Mouse (Mus musculus) mouse embryonic stem cell (cell line): ENCODE results near the gene Tmem108.

Experiments used
- in situ Hi-C, 2 experiments: fragments of 300-500 bp; cut with MboI; formaldehyde crosslinking; loops; 1 replicate in 1 of 2; 3 replicates in 1 of 2; pipeline ENCODE4 v1.14.3; 2019 to 2020; ENCODE audit warnings: low sequenced_read_pairs in 2 of 2, low pct_unique_long_range_greater_than_20kb in 1 of 2, mixed read lengths in 1 of 2; ENCODE audit not compliant: unreplicated experiment in 1 of 2

The Tmem108 gene

DNA sequence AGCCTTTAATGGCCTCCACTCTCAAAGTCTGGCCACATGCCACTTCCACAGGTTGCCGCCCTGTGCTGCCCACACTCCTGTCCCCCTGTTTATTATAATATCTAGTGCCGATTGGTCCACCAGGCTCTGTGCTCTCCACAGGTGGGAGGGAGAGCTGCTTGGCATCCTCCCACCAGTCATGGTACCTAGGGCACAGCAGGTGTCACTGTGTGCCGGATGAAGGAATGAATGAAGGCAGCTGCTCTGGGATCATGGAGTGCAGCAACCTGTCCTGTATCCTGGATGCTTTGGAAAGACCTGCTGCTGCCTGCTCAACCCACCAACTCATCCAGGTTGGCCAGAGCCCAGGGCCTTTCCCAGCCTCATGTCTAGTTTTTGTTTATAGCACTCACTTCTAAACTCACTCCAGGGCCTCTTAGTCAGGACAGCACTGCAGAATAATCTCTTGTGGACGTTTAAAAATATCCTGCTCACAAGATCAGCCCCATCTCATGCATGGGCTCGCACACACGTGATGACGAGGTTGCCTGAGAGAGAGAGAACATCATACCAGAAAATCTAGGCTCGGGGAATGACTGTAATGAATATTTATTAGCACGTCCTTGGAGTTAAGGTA is 182.1 kb downstream of the Tmem108 start:
- in situ Hi-C loops, result loop anchor here in 1 of 2 experiments (5.0 kb wide), 1 partner anchor 82 kb away; no protein-coding TSS in a partner anchor

DNA sequence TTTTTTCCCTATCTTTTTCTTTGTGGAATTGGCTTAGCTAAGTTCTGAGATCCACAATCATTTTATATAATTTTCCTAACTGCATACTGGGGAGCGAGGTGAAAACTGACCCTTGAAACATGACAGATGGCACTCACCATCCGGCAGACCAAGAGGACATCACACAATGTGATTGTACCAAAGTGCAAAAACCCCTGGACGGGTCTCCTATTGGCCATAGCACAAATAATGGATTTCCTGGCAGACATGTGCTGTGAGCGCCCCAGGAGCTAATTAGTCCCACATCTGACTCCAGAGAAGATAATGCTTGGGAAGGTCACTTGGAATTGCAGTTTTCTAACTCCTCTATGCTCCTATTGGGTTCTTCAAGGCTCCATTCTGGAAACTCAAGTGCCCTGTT is 183.9 kb downstream of the Tmem108 start:
- in situ Hi-C loops, result loop anchor here in 1 of 2 experiments (5.0 kb wide), 1 partner anchor 80 kb away; no protein-coding TSS in a partner anchor

DNA sequence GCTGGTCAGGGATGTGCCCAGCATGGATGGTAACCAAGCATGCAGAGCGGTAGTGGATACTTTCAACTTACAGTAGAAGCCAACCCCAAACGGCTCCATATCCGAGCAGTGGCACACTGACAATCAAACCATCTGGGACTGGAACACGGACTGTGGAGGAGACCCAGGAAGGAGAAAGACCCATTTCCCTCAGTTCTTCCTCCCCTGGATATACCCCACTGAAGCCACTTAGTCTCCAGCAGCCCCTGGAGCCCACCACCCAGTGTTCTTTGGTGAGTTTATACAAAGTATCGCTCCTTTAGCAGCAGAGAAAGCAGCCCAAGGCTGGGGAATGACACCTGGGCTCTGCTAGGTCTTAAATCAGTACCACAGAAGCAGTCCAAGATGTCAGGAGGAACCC is 184.5 kb downstream of the Tmem108 start:
- in situ Hi-C loops, result loop anchor here in 1 of 2 experiments (5.0 kb wide), 1 partner anchor 80 kb away; no protein-coding TSS in a partner anchor

DNA sequence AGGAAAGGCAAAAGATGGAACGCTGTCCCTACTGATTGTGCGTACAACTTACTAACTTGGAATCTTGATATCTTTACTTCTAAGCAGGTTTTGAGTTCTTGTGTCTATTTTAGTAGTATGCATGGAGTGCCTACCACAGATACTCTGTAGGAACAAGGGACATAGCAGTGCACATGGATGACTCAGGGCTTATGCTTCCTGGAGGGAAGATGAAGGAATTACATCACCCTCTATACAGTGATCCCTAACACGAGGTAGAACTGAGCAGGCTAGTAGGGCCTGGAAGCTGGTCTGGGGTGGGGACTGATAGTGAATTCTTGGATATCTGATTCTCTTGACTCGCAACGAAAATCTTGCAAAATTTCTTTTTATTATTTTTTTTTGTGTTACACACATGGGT is 185.7 kb downstream of the Tmem108 start:
- in situ Hi-C loops, result loop anchor here in 1 of 2 experiments (5.0 kb wide), 1 partner anchor 79 kb away; no protein-coding TSS in a partner anchor

DNA sequence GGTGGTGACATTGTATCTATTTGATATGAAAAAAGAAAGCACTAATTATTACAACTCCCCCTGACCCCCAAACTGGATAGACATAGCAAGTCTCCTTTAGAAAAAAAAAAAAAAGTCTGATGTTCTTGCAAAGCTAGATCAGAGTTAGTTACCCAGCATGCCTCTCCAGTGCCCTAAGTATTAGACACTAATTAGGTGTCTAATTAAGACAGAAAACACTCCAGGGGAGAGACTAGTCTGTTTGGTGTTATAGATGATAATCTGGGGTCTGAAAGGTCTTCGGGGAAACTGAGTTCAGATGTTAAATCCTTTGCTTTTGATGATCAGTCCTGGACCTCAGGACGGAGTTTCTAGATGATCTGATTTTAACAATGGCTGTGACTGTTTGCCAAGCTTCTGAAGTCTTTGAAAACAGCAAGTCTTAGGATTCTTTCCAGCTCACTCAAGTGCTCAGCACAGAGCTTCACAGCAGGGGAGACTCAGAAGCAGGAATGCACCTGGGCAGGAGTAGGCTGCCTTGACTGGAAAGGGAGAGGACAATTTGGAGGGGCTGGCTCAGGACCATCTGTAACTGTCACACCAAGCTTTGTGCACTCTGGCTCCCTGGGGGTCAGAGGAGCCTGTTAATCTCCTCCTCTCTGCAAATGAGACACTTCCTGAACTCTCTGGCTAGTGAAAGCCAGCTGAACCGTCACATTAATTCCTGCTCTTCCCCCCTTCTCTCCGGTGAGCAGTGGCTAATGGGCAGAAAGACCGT is 187.5 kb downstream of the Tmem108 start:
- in situ Hi-C loops, result no loop called here

DNA sequence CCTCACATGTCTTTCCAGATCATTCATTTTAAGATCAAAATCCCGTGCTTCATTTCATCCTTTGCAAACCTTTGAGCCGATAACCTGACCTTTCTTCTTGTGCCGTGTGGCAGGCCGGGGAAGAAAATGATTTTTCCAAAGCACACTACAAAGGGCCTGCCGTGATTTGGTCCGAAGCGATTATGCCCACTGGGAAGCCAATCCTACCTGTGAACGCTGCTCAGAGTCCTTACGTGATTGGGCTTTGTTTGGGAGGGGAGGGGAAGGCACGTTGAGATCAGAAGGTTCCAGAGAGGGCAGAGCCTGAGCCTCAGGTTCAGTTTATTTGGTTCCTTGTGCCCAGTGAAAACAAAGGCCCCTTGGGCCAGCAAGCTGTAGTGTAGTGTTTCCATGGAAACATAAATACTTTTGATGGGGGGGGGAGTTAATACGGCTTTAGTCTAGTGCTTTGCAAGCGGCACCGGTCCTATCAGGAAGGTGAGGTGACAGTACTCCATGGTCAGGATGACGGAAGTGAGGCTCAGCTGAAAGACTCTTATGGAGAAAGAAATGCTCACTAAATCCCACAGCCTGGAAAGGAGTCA is 191.4 kb downstream of the Tmem108 start:
- in situ Hi-C loops, result no loop called here

DNA sequence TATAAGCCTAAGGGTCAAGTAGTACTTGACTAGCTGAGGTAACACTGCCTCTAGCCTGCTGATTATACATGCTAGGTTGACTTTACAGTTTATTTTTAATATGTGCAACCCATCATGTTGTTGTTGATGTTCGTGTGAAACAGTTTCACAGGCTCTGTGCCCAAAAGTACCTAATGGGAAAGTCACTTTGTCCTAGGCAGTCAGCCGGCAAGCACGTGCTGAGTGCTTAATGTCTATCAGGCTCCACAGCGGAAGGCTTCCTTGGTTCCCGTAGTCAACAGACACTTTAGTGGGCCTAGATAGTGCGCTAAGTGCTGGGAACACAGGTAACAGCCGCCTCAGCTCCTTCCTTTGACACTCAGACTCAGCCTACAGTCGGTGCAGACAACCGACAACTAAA is 192.7 kb downstream of the Tmem108 start:
- in situ Hi-C loops, result no loop called here

DNA sequence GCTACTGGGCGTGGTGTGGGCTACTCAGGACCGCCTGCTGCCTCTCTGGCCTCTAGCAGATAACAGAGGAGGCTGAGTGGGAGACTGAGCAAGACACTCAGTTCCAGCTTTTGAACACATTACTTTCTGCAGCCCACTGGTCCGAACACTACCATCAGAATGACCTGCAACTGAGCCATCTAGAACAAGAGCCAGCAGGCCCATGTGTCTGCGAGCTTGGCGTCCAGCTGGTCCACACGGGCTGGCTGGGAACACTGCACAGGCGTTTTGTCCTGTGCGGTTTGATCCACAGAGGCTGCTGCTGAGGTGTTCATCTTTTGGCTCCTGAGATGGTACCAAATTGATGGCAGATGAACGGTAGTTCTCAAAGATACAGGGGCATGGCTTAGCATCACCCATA is 196.5 kb downstream of the Tmem108 start:
- in situ Hi-C loops, result no loop called here

DNA sequence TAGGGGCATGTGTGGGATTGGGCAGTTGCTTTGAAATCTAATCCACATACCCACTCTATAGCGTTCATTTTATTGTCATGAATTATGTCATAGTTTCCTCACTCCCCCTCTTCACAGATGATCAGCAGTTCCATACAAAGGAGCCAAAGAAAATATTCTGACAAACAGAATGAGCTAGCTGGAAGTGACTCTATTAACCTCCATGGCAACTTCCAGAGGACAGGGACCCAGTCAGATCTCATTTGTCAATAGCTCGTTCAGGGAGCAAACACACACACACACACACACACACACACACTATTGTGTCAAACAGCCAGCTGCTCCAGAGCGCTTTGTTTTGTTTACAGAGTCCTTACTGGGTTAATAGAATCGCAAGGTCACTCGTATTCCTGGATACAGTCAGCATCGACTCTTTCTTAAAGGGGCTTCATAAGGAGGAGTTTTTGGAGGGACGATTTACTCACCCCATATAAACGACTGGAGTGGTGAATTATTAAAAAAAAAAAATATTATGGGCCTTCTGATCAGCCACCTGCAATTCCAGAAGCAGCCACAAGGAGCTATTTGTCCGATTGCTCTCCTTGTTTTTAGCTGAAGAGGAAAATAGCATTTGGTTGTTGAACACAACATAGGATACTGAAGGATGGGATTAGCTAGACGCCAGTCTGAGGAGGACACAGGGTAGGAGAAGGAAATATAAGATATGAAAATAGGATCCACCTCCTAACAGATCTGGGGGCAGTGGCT is 197.6 kb downstream of the Tmem108 start:
- in situ Hi-C loops, result no loop called here

DNA sequence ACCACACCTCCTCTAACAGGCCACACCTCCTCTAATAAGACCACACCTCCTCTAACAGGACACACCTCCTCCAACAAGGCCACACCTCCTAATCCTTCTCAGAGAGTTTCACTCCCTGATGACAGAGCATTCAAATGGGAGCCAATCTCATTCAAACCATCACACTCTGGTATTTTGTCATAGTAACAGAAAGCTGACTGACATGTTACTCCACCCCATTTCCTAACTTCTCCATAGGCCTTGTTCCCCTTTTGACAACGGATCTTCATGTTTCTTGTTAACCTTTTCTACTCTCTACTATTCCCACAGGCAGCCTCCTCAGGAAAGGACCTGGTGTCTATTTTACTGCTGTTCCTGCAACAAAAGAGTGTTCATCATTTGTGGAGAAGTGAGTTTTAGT is 199.6 kb downstream of the Tmem108 start:
- in situ Hi-C loops, result no loop called here

DNA sequence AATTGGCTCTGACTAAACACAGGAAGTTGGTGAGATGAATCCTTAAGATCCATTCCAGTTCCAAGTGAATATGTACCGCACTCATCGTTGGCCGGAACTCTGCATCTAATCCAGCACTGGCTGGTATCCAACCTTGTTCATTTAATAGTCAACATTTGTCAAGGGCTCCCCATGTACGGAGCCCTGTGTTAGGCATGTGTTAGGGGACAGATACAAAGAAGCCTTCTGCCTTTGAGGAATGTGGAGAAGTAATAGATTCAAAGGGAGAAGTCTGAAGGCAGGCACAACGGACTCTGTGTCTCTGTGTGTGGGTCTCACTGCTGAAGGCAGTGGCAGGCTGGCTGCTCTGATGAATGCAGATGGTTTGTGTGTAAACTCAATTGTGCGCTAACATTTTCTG is 202.9 kb downstream of the Tmem108 start:
- in situ Hi-C loops, result no loop called here

DNA sequence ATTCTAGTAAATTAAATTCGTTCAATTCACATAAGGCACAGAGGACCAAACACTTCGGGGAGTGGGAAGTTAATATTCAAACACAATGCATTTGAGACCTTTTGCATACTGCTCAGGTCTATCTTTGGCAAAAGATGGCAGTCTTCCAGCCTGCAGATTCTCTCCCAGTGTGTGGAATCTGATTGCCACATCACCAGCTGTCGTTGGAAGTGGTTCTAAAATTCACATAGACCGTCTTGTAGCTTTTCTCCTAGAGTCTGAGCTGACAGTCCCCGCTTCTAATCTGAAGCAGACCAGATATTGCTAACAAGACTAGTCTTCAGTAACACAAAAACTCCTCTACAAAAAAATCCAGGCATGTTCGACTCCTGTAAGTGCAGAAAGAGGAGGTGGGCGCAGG is 203.4 kb downstream of the Tmem108 start:
- in situ Hi-C loops, result no loop called here

DNA sequence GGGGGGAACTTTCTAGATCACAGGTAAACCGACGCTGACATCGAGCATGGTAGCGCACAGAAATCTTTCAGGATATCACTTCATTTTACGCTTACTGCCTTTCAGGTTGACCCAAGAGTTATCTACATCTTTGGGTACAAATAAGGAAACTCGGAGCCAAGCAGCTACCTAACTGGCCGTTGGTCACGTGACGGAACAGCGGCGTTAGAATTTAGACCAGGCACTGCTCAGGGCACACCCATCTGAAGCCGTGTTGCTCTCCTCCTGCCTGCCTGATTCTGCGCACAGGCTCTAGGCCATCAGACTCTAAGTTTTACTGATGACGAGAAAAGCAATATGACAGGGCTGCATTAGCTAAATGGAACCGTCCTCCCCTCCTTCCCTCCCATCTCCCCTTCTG is 204.6 kb downstream of the Tmem108 start:
- in situ Hi-C loops, result no loop called here

DNA sequence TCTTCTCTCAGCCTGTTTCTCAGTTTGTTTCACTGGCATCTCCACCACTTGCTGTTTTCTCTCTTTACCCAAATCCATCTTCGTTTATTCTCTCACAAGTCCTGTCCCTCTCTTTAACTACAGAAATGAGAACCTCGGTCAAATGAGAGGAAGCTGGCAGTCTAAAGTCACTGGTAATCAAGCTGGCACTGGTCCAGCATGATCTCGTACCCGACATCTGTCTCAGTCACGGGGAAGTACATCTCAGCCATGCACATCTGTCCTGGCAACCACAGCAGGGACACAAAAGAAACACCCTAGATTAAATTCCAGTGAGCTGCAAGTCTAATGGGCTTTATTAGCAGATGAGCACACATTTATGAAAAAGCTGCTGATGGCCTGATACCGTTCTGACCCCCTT is 206.3 kb downstream of the Tmem108 start:
- in situ Hi-C loops, result no loop called here

DNA sequence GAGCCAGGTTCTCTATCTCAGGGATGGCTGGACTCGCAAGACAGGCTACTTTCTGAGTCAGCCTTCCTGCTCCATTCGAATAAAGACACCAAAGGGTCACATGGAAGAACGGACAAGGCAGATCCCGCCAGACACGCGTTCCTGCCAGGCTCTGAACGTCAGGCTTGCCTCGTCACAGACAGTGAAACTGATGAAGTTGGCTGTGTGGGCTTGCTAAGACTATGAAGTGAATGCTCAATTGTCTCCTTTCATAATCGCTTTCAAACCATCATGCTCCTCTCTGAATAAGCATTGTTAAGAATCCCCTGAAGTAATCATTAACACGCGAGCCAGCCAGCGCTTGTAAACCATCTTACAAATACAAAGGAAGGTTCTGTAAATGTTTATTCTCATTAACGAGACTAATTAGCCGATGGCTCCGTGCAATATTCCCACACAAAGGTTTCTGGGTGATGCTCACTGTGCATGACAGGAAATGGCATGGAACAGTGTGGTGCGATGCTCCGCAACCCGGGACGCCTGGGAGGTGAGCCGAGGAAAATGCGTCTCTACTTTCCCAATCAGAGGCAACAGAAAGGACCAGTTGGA is 210.9 kb downstream of the Tmem108 start:
- in situ Hi-C loops, result no loop called here

DNA sequence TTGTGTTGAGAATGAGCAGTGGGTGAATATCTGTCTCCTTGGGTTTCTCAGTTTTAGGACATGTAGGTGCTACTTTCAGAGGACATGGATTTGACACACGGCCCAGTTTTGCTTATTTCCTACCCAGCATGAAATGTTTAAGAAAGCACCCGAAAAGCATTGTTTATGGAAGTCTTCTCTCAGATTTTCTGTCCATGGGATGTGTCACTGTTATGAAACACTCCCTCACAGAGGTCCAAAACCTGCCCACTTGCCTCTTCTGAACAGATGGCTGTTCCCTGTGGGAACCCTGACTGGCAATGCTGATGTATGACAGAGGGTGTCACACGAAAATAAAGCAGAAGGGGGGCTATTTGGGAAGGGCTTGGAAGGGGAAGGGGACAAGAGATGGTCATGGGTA is 212.5 kb downstream of the Tmem108 start:
- in situ Hi-C loops, result no loop called here

DNA sequence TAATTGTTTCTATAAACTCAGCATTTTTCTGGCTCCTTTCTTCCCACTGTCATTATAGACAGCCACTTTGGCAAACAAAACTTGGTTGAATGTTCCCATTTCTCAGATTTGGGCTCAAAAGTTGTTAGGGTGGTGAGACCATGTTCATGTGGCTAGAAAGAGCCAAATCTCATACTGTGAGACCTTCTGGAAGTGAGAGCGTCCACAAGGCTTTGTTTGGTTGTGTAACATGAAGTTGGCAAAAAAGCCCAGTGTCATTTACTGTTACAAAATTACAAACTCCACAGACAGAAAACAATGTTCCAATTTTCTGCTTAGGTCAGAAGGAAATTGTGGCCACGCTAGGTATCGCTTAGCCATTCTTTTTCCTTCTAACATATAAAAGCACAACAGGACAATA is 213.0 kb downstream of the Tmem108 start:
- in situ Hi-C loops, result no loop called here

DNA sequence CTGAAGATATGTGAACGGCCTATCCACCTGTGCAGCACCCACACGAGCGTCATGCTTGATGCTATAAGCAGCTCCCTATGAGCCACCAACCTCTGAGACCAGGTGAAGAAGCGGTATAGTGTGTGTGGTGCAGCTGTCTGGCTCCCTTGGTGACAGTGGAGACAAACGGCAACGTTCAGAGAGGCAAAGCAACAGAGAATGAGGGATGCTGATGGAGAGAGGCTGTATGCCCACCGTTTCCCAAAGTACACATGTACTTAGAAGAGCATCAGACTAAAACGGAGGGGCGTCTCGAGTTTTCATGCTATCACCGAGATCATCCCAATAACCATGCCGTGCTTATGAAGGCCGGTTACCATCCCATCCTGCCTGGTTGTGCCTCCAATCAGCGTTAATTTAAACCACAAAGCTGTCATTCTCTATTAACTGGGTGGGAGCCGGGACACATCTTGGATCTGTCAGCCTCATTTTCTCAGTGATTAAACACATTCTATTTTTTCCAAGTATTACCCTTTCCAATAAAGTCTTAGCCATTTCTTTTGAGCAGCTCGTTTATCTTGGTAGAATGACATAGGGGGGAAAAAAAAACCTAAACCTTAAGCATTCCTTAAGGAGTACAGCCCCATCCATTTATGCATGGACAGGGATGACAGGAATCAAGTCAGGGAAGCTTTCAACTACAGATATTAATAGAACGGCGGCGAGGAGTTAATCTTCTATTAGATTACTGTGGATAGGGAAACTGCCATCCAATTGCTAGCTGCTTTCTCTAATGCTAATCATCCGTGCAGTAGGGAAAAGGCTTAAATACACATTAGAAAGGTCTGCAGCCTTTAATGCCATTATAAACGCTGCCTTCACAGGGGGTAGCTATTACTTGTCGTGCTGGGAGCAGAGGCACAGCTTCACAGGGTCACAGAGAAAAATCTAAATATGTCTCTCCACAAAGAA is 214.7 kb downstream of the Tmem108 start:
- in situ Hi-C loops, result no loop called here
